ENCODE assay signal across 7 mouse cellular contexts in genomic region chr19:41801742-41802369, GRCm38 (mm10). TPM values are rescaled to one million over a fixed set of nuclear protein-coding genes. Genes with fewer than 3 reads are reported as not detected.
DNase-seq lines count a peak whose midpoint lies in the region; ATAC-seq lines count a peak whose summit lies in the region.

Gene Arhgap19 (minus strand): TSS chr19:41802047.

- H3K27me3 ChIP-seq in embryonic facial prominence, embryonic 11.5 days (ENCODE audit: control insufficient read depth, insufficient read depth, low read length) = no peaks in the 10 kb centered on the region
- H3K27me3 ChIP-seq in limb, embryonic 10.5 days (ENCODE audit: low read depth, poor library complexity, severe bottlenecking) = no peaks in the 10 kb centered on the region
- H3K27me3 ChIP-seq in midbrain, embryonic 13.5 days = no peaks in the 10 kb centered on the region

- H3K9ac ChIP-seq in embryonic facial prominence, embryonic 11.5 days (replicated peaks; ENCODE audit: low read length) = peak within 1 kb of the TSS; percentile 93
- H3K9ac ChIP-seq in midbrain, embryonic 13.5 days (replicated peaks) = peak within 1 kb of the TSS; percentile 83

- DNase-seq in adrenal gland, postnatal 14 days = peak; percentile 94
- peak; percentile 95 for DNase-seq in embryonic facial prominence, embryonic 11.5 days (ENCODE audit: low spot score)
- peak; percentile 95 for DNase-seq in kidney, adult 11 months
- peak; percentile 89 for DNase-seq in limb, embryonic 10.5 days (ENCODE audit: low spot score)
- DNase-seq in spleen, adult 12 weeks (ENCODE audit: low spot score) = peak; percentile 82

- H3K4me2 ChIP-seq in embryonic facial prominence, embryonic 11.5 days (ENCODE audit: low read depth, low read length) = peak within 1 kb of the TSS; percentile 66
- H3K4me2 ChIP-seq in midbrain, embryonic 13.5 days (replicated peaks) = peak within 1 kb of the TSS; percentile 82

- no peaks in the 10 kb centered on the region for H3K36me3 ChIP-seq in embryonic facial prominence, embryonic 11.5 days (replicated peaks; ENCODE audit: control insufficient read depth, insufficient read depth, low read depth, low read length)
- H3K36me3 ChIP-seq in limb, embryonic 10.5 days = no peaks in the 10 kb centered on the region
- no peaks in the 10 kb centered on the region for H3K36me3 ChIP-seq in midbrain, embryonic 13.5 days

- H3K9me3 ChIP-seq in embryonic facial prominence, embryonic 11.5 days (replicated peaks; ENCODE audit: control insufficient read depth, low read length) = no peaks in the 10 kb centered on the region
- H3K9me3 ChIP-seq in limb, embryonic 10.5 days (replicated peaks) = peaks cover 3% of the 10 kb centered on the region; the same call in 1 of the 2 replicates
- H3K9me3 ChIP-seq in midbrain, embryonic 13.5 days = no peaks in the 10 kb centered on the region

- peak; percentile 98 for ATAC-seq in embryonic facial prominence, embryonic 11.5 days (replicated peaks; ENCODE audit: insufficient number of reproducible peaks, low FRiP score, low TSS enrichment, low read depth)
- peak; percentile 86 for ATAC-seq in granulocyte monocyte progenitor cell, adult 5-6 weeks (replicated peaks; ENCODE audit: poor library complexity, severe bottlenecking)
- peak; percentile 100 for ATAC-seq in midbrain, embryonic 13.5 days

- H3K4me3 ChIP-seq in embryonic facial prominence, embryonic 11.5 days (ENCODE audit: low read depth, low read length) = peak within 1 kb of the TSS; percentile 92
- H3K4me3 ChIP-seq in limb, embryonic 10.5 days = peak within 1 kb of the TSS; percentile 87
- H3K4me3 ChIP-seq in midbrain, embryonic 13.5 days (replicated peaks) = peak within 1 kb of the TSS; percentile 93

- WGBS in embryonic facial prominence, embryonic 11.5 days = under 1% methylated on average over 43 of the region's 48 CpGs
- WGBS in limb, embryonic 10.5 days = under 1% methylated on average over 48 of the region's 48 CpGs
- under 1% methylated on average over 47 of the region's 48 CpGs for WGBS in midbrain, embryonic 13.5 days

- H3K27ac ChIP-seq in embryonic facial prominence, embryonic 11.5 days (replicated peaks; ENCODE audit: low read depth, low read length) = peak within 1 kb of the TSS; percentile 10; the same call in 1 of the 2 replicates
- H3K27ac ChIP-seq in limb, embryonic 10.5 days = peak within 1 kb of the TSS; percentile 93
- H3K27ac ChIP-seq in midbrain, embryonic 13.5 days = peak within 1 kb of the TSS; percentile 74

- no peaks in the 10 kb centered on the region for H3K4me1 ChIP-seq in embryonic facial prominence, embryonic 11.5 days (ENCODE audit: control insufficient read depth, insufficient read depth, low read length)
- peaks cover 21% of the 10 kb centered on the region for H3K4me1 ChIP-seq in limb, embryonic 10.5 days
- peaks cover 20% of the 10 kb centered on the region for H3K4me1 ChIP-seq in midbrain, embryonic 13.5 days (replicated peaks)

RNA-seq across cellular contexts. Expression of gene Arhgap19, which starts in this region (rescaled TPM):
- 7.2 and 7.9 TPM in 2 replicates for total RNA-seq in adrenal gland, postnatal 14 days (2021)
- polyA plus RNA-seq in embryonic facial prominence, embryonic 11.5 days (2014; fragmentation: Nextera tagmentation; extraction: Ambion mirVana) = 47.6 and 48.1 TPM in 2 replicates
- 19.8 and 25.9 TPM in 2 replicates for total RNA-seq in granulocyte monocyte progenitor cell, adult 5-6 weeks (2014; fragmentation: Nextera tagmentation)
- total RNA-seq in granulocyte monocyte progenitor cell, adult 5-6 weeks (2017) = 43.2 and 55.3 TPM in 2 replicates
- polyA plus RNA-seq in limb, embryonic 10.5 days (2016; fragmentation: Nextera tagmentation; extraction: Ambion mirVana) = 45.7 and 47.1 TPM in 2 replicates
- polyA plus RNA-seq in midbrain, embryonic 13.5 days (2015; fragmentation: Nextera tagmentation; extraction: Ambion mirVana) = 11.0 and 11.6 TPM in 2 replicates

Comparison
In these comparisons a context has a peak if more than half of its experiments do, and no peak if none do; other contexts are left out.
1. Peak in every context shown above with its lines: DNase-seq, ATAC-seq, H3K4me3 ChIP-seq and H3K27ac ChIP-seq.
2. H3K27ac ChIP-seq: peak in every context shown above with its lines; median percentile 93 in limb, embryonic 10.5 days; 74 in midbrain, embryonic 13.5 days; 10 in embryonic facial prominence, embryonic 11.5 days.